Mouse (Mus musculus): ENCODE data around the gene Dus3l. TPM values are rescaled to one million over a fixed set of nuclear protein-coding genes. Genes with fewer than 3 reads are reported as not detected.

Gene Dus3l
- polyA plus RNA-seq, 1 experiment from 2014 or later = 17.2 TPM

GRCm38 (mm10) chr17:56728117-56728516, 36.4 kb upstream of the Dus3l start:
- H3K9ac ChIP-seq = peak overlapping the region; percentile 23; the same call in 1 of the 2 replicates
- ATAC-seq (ENCODE audit: low read depth) (peak; percentile 36; the same call in 1 of the 2 replicates), DNase-seq (no peak)
- H3K4me1 ChIP-seq (replicated peaks) = peaks cover 22% of the 10 kb centered on the region
- no peak overlapping the region for H3K27ac ChIP-seq
- peak overlapping the region; percentile 34 for H3K4me2 ChIP-seq
- H3K36me3 ChIP-seq = peaks cover 8% of the 10 kb centered on the region
- H3K27me3 ChIP-seq = peaks cover 49% of the 10 kb centered on the region
- WGBS (ENCODE audit: insufficient replicate concordance) = 24% methylated on average over 12 of the region's 12 CpGs
- H3K4me3 ChIP-seq (replicated peaks) = no peak overlapping the region
- no peaks in the 10 kb centered on the region for H3K9me3 ChIP-seq (replicated peaks)

- H3K4me2 ChIP-seq = no peak overlapping the region
- WGBS (ENCODE audit: insufficient replicate concordance) = 49% methylated on average over 6 of the region's 6 CpGs
- H3K27me3 ChIP-seq = peaks cover 59% of the 10 kb centered on the region
- ATAC-seq (ENCODE audit: low read depth) (no peak), DNase-seq (no peak)
- H3K4me1 ChIP-seq (replicated peaks) = peaks cover 22% of the 10 kb centered on the region
- no peaks in the 10 kb centered on the region for H3K9me3 ChIP-seq (replicated peaks)
- H3K27ac ChIP-seq = no peak overlapping the region
- H3K9ac ChIP-seq = no peak overlapping the region
- H3K36me3 ChIP-seq = no peaks in the 10 kb centered on the region
- no peak overlapping the region for H3K4me3 ChIP-seq (replicated peaks)
Measured at GRCm38 (mm10) chr17:56729151-56729550, 35.4 kb upstream of the Dus3l start.

DNA sequence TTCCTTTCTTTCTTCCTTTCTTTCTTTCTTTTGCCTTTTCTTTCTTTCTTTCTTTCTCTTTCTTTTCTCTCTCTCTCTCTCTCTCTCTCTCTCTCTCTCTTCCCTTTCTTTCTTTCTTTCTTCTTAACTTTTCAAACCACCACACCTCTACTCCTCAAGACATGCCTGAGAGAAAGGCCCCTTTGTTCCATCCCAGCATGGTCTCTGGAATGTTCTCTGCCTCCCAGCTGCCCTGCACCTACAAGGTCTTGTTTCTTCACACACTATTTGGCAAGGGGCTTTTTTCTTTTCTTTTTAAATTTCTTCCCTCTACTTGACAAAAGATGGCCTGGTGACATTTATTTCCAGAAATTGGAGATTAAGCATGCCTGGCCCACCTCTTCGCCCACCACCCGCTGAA, 34.9 kb upstream of the Dus3l start:
- Histone ChIP-seq H3K9ac (no peak overlapping the region), H3K4me2 (no peak overlapping the region), H3K36me3 (no peaks in the 10 kb centered on the region), H3K4me3 (replicated peaks) (no peak overlapping the region), H3K9me3 (replicated peaks) (no peaks in the 10 kb centered on the region), H3K4me1 (replicated peaks) (peaks cover 22% of the 10 kb centered on the region), H3K27ac (no peak overlapping the region), H3K27me3 (peaks cover 64% of the 10 kb centered on the region)
- ATAC-seq (ENCODE audit: low read depth) (no peak), DNase-seq (no peak)
- 53% methylated on average over 2 of the region's 2 CpGs for WGBS (ENCODE audit: insufficient replicate concordance)

GRCm38 (mm10) chr17:56736534-56736933, 28.0 kb upstream of the Dus3l start:
- no peak for ATAC-seq (ENCODE audit: low read depth)

DNA sequence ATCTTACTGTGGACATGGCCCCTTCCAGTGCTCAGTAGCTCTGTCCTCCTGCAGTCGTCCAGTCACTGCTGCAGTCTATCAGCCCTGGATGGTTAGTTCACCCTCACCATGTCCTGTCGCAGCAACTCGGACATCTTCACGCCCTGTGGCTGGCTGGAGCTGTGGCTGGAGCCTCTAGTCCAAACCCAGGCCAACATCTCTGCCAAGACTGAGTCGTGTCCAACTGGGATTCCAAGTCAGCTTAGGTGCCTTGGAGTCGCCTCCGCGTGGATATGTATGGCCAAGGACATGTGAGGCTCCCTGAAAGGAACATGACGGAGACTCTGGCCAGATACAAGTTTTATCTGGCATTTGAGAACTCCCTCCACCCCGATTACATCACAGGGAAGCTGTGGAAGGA, 26.3 kb upstream of the Dus3l start:
- no peaks in the 10 kb centered on the region for H3K9me3 ChIP-seq (replicated peaks)
- WGBS (ENCODE audit: insufficient replicate concordance) = 56% methylated on average over 10 of the region's 10 CpGs
- no peak overlapping the region for H3K4me3 ChIP-seq (replicated peaks)
- H3K4me2 ChIP-seq = no peak overlapping the region
- H3K4me1 ChIP-seq (replicated peaks) = no peaks in the 10 kb centered on the region
- no peak overlapping the region for H3K27ac ChIP-seq
- DNase-seq (no peak), ATAC-seq (ENCODE audit: low read depth) (no peak)
- H3K27me3 ChIP-seq = peaks cover 67% of the 10 kb centered on the region
- no peak overlapping the region for H3K9ac ChIP-seq
- H3K36me3 ChIP-seq = no peaks in the 10 kb centered on the region

More at GRCm38 (mm10) chr17:56736534-56736933, 28.0 kb upstream of the Dus3l start:
- no peaks in the 10 kb centered on the region for H3K4me1 ChIP-seq (replicated peaks)
- no peak for DNase-seq
- H3K4me2 ChIP-seq = no peak overlapping the region
- H3K9me3 ChIP-seq (replicated peaks) = no peaks in the 10 kb centered on the region
- WGBS (ENCODE audit: insufficient replicate concordance) = 29% methylated on average over 8 of the region's 8 CpGs
- peaks cover 75% of the 10 kb centered on the region for H3K27me3 ChIP-seq
- no peaks in the 10 kb centered on the region for H3K36me3 ChIP-seq
- H3K4me3 ChIP-seq (replicated peaks) = no peak overlapping the region
- no peak overlapping the region for H3K27ac ChIP-seq
- no peak overlapping the region for H3K9ac ChIP-seq

DNA sequence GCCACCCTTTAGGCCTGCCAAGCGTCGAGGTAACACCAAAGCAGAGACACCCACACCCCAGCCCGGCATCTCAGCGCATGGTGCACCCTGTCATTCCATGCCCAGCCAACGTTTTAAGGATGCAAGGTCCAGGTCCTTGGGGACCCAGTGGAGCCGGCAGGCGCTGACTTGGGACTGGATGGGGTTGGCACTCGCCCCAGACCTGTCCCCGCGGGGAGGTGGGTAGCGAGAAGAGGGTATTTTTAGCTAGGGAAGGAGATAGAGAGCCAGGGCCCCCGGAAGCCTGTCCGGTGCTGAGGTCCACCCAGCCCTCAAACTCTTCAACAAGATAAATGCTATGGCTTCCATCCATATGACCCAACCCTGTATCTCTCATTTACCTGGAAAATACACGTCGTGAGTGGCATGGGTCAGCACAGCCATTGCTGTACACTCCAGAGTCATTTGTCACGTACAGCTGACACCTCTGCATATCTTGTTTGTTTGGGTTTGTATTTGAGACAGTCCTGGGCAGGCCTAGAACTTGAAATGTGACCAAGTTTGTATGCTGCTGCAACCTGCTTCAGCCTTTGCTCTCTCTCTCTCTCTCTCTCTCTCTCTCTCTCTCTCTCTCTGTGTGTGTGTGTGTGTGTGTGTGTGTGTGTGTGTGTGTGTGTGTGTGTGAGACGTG, 24.3 kb upstream of the Dus3l start:
- no peak for ATAC-seq (ENCODE audit: low read depth)

GRCm38 (mm10) chr17:56740788-56741160, 23.8 kb upstream of the Dus3l start:
- H3K27me3 ChIP-seq = peaks cover 58% of the 10 kb centered on the region
- no peaks in the 10 kb centered on the region for H3K4me1 ChIP-seq (replicated peaks)
- ATAC-seq (ENCODE audit: low read depth) (no peak), DNase-seq (no peak)
- H3K9me3 ChIP-seq (replicated peaks) = no peaks in the 10 kb centered on the region
- H3K4me2 ChIP-seq = no peak overlapping the region
- no peak overlapping the region for H3K27ac ChIP-seq
- H3K9ac ChIP-seq = no peak overlapping the region
- 60% methylated on average over 17 of the region's 17 CpGs for WGBS (ENCODE audit: insufficient replicate concordance)
- H3K4me3 ChIP-seq (replicated peaks) = no peak overlapping the region
- no peaks in the 10 kb centered on the region for H3K36me3 ChIP-seq

More for the DNA sequence above, 24.3 kb upstream of the Dus3l start:
- Histone ChIP-seq H3K9me3 (replicated peaks) (no peaks in the 10 kb centered on the region), H3K4me2 (no peak overlapping the region), H3K27me3 (peaks cover 60% of the 10 kb centered on the region), H3K4me1 (replicated peaks) (no peaks in the 10 kb centered on the region), H3K36me3 (no peaks in the 10 kb centered on the region), H3K4me3 (replicated peaks) (no peak overlapping the region), H3K27ac (no peak overlapping the region), H3K9ac (no peak overlapping the region)
- WGBS (ENCODE audit: insufficient replicate concordance) = 69% methylated on average over 17 of the region's 17 CpGs
- DNase-seq = no peak

DNA sequence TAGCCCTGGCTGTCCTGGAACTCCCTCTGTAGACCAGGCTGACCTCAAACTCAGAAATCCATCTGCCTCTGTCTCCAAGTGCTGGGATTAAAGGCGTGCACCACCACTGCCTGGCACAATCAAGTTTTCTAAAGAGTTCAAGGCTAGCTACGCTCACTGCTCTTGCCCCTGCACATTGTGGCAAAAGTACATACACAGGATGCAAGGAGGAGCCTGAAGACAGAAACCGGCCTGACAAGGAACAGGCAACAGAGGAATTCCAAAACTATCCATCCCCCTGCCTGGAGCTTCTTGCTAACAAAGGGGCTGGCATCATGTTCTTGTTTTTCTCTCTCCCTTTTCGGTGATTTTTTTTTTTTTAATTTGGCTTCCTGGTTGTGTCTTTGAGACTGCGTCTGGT, 20.4 kb upstream of the Dus3l start:
- ATAC-seq (ENCODE audit: low read depth) (no peak), DNase-seq (no peak)
- WGBS (ENCODE audit: insufficient replicate concordance) = 40% methylated on average over 5 of the region's 5 CpGs
- Histone ChIP-seq H3K36me3 (no peaks in the 10 kb centered on the region), H3K9me3 (replicated peaks) (no peaks in the 10 kb centered on the region), H3K4me1 (replicated peaks) (no peaks in the 10 kb centered on the region), H3K9ac (no peak overlapping the region), H3K4me2 (no peak overlapping the region), H3K27ac (no peak overlapping the region), H3K27me3 (peaks cover 47% of the 10 kb centered on the region), H3K4me3 (replicated peaks) (no peak overlapping the region)

DNA sequence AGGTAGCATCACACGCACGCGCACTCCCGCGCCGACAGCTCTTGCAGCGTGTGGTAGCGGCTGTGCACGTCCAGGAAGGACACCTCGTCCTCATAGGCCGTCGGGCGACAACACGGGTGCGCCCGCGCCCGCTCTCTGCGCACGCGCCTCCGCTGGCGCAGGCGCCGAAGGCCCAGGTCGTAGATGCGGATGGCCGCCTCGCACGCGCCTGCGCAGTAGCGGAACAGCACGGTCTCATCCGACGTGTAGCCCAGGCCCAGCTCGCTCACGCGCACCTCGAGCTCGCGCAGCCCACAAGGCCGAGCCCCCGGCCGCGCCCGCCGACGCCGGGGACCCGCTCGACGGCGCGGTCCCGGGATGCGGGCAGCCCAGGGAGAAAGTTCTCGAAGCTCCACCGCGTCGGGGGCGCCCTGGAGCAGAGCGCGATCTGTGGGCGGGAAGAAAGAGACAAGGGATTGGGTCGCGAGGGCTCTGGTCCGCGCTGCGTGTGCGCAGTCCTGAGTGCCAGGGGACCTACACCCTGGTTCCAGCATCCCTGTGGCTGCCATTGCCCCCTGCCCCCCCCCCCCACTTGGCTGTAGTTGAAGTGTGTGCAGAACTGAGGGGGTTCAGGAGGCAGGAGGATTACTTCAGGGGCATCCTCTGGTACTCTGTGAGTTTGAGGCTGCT, 13.0 kb upstream of the Dus3l start:
- peak; percentile 60 for DNase-seq
- ATAC-seq (ENCODE audit: low read depth) = peak; percentile 64
- H3K9ac ChIP-seq = peak overlapping the region; percentile 36; the same call in 1 of the 2 replicates

DNA sequence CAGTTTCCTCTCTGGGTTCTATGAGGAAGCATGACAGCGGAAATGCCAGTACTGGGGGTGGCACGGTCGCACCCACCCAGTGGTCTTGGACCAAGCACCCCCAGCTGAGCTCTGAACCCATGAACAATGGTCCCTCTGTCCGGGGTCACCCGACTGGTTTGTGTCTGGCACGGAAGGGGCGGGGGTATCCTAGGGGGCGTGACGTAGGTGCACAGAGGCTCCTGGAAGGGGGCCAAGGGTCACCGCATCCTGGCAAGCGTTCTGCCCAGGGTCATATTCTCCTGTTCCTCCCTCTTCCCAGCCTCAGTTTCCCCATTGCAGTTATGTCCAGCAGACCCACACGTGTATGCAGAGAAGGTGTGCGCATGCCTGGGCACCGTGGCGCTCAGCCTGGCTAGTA, 11.1 kb upstream of the Dus3l start:
- Histone ChIP-seq H3K4me1 (replicated peaks) (peaks cover 49% of the 10 kb centered on the region), H3K4me3 (replicated peaks) (no peak overlapping the region), H3K27me3 (peaks cover 86% of the 10 kb centered on the region), H3K4me2 (no peak overlapping the region), H3K27ac (no peak overlapping the region), H3K9me3 (replicated peaks) (no peaks in the 10 kb centered on the region), H3K36me3 (no peaks in the 10 kb centered on the region), H3K9ac (no peak overlapping the region)
- ATAC-seq (ENCODE audit: low read depth) = no peak
- WGBS (ENCODE audit: insufficient replicate concordance) = 38% methylated on average over 15 of the region's 15 CpGs
- DNase-seq = no peak

More for the DNA sequence above, 13.0 kb upstream of the Dus3l start:
- Histone ChIP-seq H3K4me1 (replicated peaks) (peaks cover 31% of the 10 kb centered on the region), H3K27me3 (peaks cover 91% of the 10 kb centered on the region), H3K36me3 (no peaks in the 10 kb centered on the region), H3K27ac (no peak overlapping the region), H3K4me3 (replicated peaks) (peak overlapping the region; percentile 41), H3K4me2 (peak overlapping the region; percentile 56), H3K9me3 (replicated peaks) (no peaks in the 10 kb centered on the region)
- 26% methylated on average over 71 of the region's 71 CpGs for WGBS (ENCODE audit: insufficient replicate concordance)

DNA sequence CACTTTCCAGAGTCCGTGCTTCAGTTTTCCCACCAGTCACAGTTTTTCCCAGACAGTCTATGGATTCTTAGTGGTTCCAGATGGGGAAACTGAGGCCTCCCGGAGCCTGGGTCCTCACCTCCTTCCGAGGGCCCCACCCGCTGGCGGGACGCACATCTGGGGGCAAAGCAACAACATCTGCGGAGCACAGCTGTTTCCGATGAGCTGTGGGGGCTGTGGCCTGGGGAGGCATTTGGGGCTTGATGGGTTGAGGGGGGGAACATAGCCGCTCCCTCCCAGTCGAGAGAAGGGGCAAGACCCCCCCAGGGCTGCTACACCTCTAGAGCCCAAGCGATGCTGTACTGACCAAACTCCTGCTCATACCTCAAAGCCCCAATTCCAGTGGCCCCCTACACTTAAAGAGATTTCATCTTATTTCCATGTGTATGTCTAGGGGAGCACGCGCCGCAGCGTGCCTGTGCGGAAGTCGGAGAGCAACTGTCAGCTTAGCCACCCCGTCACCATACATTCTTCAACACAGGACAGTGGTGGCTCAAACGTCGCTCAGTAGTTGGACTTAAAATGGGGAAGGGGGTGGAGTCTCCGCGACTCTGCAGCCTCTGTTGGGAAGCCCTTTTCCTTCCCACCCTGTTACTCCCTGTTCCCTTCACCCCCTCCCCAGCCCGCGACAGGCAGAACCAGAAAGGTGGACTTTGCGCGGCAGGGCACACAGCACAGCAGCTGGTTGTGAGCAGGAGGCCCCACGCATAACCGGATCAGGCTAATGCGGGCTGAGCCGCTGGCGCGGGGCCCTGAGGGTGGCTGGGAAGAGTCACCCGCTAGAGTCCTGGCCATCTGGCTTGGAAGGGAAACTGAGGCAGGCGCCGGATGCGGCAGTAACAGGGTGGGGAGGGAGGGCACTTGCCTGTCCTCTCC, 10.0 kb upstream of the Dus3l start:
- Histone ChIP-seq H3K4me1 (replicated peaks) (peaks cover 60% of the 10 kb centered on the region), H3K9me3 (replicated peaks) (no peaks in the 10 kb centered on the region), H3K36me3 (no peaks in the 10 kb centered on the region), H3K9ac (0 out of 2 replicates have a peak overlapping the region, but pooled peaks have one; percentile 2), H3K4me3 (replicated peaks) (peak overlapping the region; percentile 22), H3K4me2 (peak overlapping the region; percentile 38), H3K27ac (no peak overlapping the region), H3K27me3 (peaks cover 81% of the 10 kb centered on the region)
- WGBS (ENCODE audit: insufficient replicate concordance) = 8% methylated on average over 36 of the region's 36 CpGs
- no peak for DNase-seq
- no peak for ATAC-seq (ENCODE audit: low read depth)

Measured in liver, embryonic 13.5 days (tissue).